Mouse (Mus musculus) MEL-GATA-1-ER (cell line): ENCODE results near the gene Slc22a15.

Source experiments
- DNase-seq: peaks from one replicate; pipeline ENCODE4 v3.0.0-alpha.2; 2012; ENCODE audit warnings: low read depth; ENCODE audit errors: extremely low read depth

The Slc22a15 gene

GRCm38 (mm10) chr3:101923843-101924740 is at the start of gene Slc22a15:
TSS of gene Slc22a15 (minus strand) at chr3:101924453.
- DNase-seq: peak; percentile 74

- no peak for DNase-seq
Measured at GRCm38 (mm10) chr3:101966825-101967558, 42.7 kb upstream of the Slc22a15 start.

- DNase-seq: no peak
Measured at GRCm38 (mm10) chr3:101964352-101964751, 40.1 kb upstream of the Slc22a15 start.

GRCm38 (mm10) chr3:101963501-101963900 is 39.2 kb upstream of the Slc22a15 start:
- DNase-seq: no peak

GRCm38 (mm10) chr3:101961146-101961835 is 37.0 kb upstream of the Slc22a15 start:
- DNase-seq: no peak

- DNase-seq: no peak
Measured at GRCm38 (mm10) chr3:101958047-101958446, 33.8 kb upstream of the Slc22a15 start.

- DNase-seq: no peak
Measured at GRCm38 (mm10) chr3:101953506-101953905, 29.3 kb upstream of the Slc22a15 start.

GRCm38 (mm10) chr3:101952577-101952976 is 28.3 kb upstream of the Slc22a15 start:
- no peak for DNase-seq

GRCm38 (mm10) chr3:101948572-101948971 is 24.3 kb upstream of the Slc22a15 start:
- DNase-seq: no peak

- DNase-seq: no peak
Measured at GRCm38 (mm10) chr3:101947250-101947649, 23.0 kb upstream of the Slc22a15 start.

GRCm38 (mm10) chr3:101945257-101945656 is 21.0 kb upstream of the Slc22a15 start:
- no peak for DNase-seq

- DNase-seq: no peak
Measured at GRCm38 (mm10) chr3:101940418-101940817, 16.2 kb upstream of the Slc22a15 start.

GRCm38 (mm10) chr3:101939865-101940264 is 15.6 kb upstream of the Slc22a15 start:
- DNase-seq: no peak

GRCm38 (mm10) chr3:101939152-101939551 is 14.9 kb upstream of the Slc22a15 start:
- no peak for DNase-seq

GRCm38 (mm10) chr3:101936369-101936768 is 12.1 kb upstream of the Slc22a15 start:
- no peak for DNase-seq

GRCm38 (mm10) chr3:101933820-101934219 is 9.6 kb upstream of the Slc22a15 start:
- no peak for DNase-seq

- DNase-seq: no peak
Measured at GRCm38 (mm10) chr3:101929105-101929876, 5.0 kb upstream of the Slc22a15 start.

- DNase-seq: no peak
Measured at GRCm38 (mm10) chr3:101926636-101927035, 2.4 kb upstream of the Slc22a15 start.

- DNase-seq: peak; percentile 91
Measured at GRCm38 (mm10) chr3:101925663-101926062, 1.4 kb upstream of the Slc22a15 start.

GRCm38 (mm10) chr3:101922366-101922765 is 1.9 kb downstream of the Slc22a15 start:
- no peak for DNase-seq

GRCm38 (mm10) chr3:101918526-101918925 is 5.7 kb downstream of the Slc22a15 start:
- no peak for DNase-seq
